Mouse (Mus musculus): ENCODE measurements around the gene Vps36. TPM values are rescaled to one million over a fixed set of nuclear protein-coding genes. Genes with fewer than 3 reads are reported as not detected.
A peak's percentile ranks its signal among the peaks of the same experiment; 100 is the strongest.

The Vps36 gene
- polyA plus RNA-seq, 1 experiment = 7.2 TPM

GRCm38 (mm10) chr8:22258946-22259450 lies 66.4 kb downstream of the Vps36 start:
- peaks cover 10% of the 10 kb centered on the region for H3K36me3 ChIP-seq (replicated peaks; ENCODE audit: low read length)
- H3K9me3 ChIP-seq = peaks cover 15% of the 10 kb centered on the region
- no peaks in the 10 kb centered on the region for H3K27me3 ChIP-seq (replicated peaks)
- peaks cover 16% of the 10 kb centered on the region for H3K4me1 ChIP-seq
- TF ChIP-seq FLI1 (IDR thresholded peaks at IDR 0.05; ENCODE audit: low read length) = no peak
- TF ChIP-seq GATA1 (IDR thresholded peaks at IDR 0.05; ENCODE audit: borderline replicate concordance, low read length) = no peak
- H3K4me3 ChIP-seq (replicated peaks) = no peak overlapping the region

GRCm38 (mm10) chr8:22259531-22259930 lies 66.9 kb downstream of the Vps36 start:
- Histone ChIP-seq H3K9me3 (peaks cover 10% of the 10 kb centered on the region), H3K4me3 (replicated peaks) (no peak overlapping the region), H3K27me3 (replicated peaks) (no peaks in the 10 kb centered on the region), H3K36me3 (replicated peaks; ENCODE audit: low read length) (peaks cover 10% of the 10 kb centered on the region), H3K4me1 (peaks cover 16% of the 10 kb centered on the region)
- no peak for TF ChIP-seq GATA1 (IDR thresholded peaks at IDR 0.05; ENCODE audit: borderline replicate concordance, low read length)
- TF ChIP-seq FLI1 (IDR thresholded peaks at IDR 0.05; ENCODE audit: low read length) = no peak

- Histone ChIP-seq H3K4me1 (peaks cover 16% of the 10 kb centered on the region), H3K36me3 (replicated peaks; ENCODE audit: low read length) (peaks cover 10% of the 10 kb centered on the region)
- TF ChIP-seq FLI1 (IDR thresholded peaks at IDR 0.05; ENCODE audit: low read length) = no peak
- no peak for TF ChIP-seq GATA1 (IDR thresholded peaks at IDR 0.05; ENCODE audit: borderline replicate concordance, low read length)
Observed at GRCm38 (mm10) chr8:22260091-22260722, 67.6 kb downstream of the Vps36 start.

GRCm38 (mm10) chr8:22262267-22262666 lies 69.7 kb downstream of the Vps36 start:
- TF ChIP-seq GATA1 (IDR thresholded peaks at IDR 0.05; ENCODE audit: borderline replicate concordance, low read length) (no peak), FLI1 (IDR thresholded peaks at IDR 0.05; ENCODE audit: low read length) (no peak)
- Histone ChIP-seq H3K4me3 (replicated peaks) (peak overlapping the region; percentile 67), H3K27me3 (replicated peaks) (no peaks in the 10 kb centered on the region), H3K9me3 (peaks cover 7% of the 10 kb centered on the region), H3K4me1 (peaks cover 6% of the 10 kb centered on the region), H3K36me3 (replicated peaks; ENCODE audit: low read length) (peaks cover 10% of the 10 kb centered on the region)

More at GRCm38 (mm10) chr8:22260091-22260722, 67.6 kb downstream of the Vps36 start:
- Histone ChIP-seq H3K4me3 (replicated peaks) (no peak overlapping the region), H3K27me3 (replicated peaks) (no peaks in the 10 kb centered on the region), H3K9me3 (peaks cover 7% of the 10 kb centered on the region)

- Histone ChIP-seq H3K4me3 (replicated peaks) (no peak overlapping the region), H3K9me3 (0 out of 2 replicates have a peak, but pooled peaks cover 3% of the 10 kb centered on the region), H3K36me3 (replicated peaks; ENCODE audit: low read length) (no peaks in the 10 kb centered on the region), H3K27me3 (replicated peaks) (no peaks in the 10 kb centered on the region), H3K4me1 (peaks cover 6% of the 10 kb centered on the region)
- TF ChIP-seq GATA1 (IDR thresholded peaks at IDR 0.05; ENCODE audit: borderline replicate concordance, low read length) (no peak), FLI1 (IDR thresholded peaks at IDR 0.05; ENCODE audit: low read length) (no peak)
Observed at GRCm38 (mm10) chr8:22264292-22264691, 71.7 kb downstream of the Vps36 start.

GRCm38 (mm10) chr8:22264787-22265186 lies 72.2 kb downstream of the Vps36 start:
- no peak overlapping the region for H3K4me3 ChIP-seq (replicated peaks)
- H3K36me3 ChIP-seq (replicated peaks; ENCODE audit: low read length) = no peaks in the 10 kb centered on the region
- H3K4me1 ChIP-seq = peaks cover 6% of the 10 kb centered on the region
- H3K9me3 ChIP-seq = 0 out of 2 replicates have a peak, but pooled peaks cover 3% of the 10 kb centered on the region
- TF ChIP-seq GATA1 (IDR thresholded peaks at IDR 0.05; ENCODE audit: borderline replicate concordance, low read length) (no peak), FLI1 (IDR thresholded peaks at IDR 0.05; ENCODE audit: low read length) (no peak)
- no peaks in the 10 kb centered on the region for H3K27me3 ChIP-seq (replicated peaks)

- H3K9me3 ChIP-seq = 0 out of 2 replicates have a peak, but pooled peaks cover 3% of the 10 kb centered on the region
- TF ChIP-seq GATA1 (IDR thresholded peaks at IDR 0.05; ENCODE audit: borderline replicate concordance, low read length) = no peak
- TF ChIP-seq FLI1 (IDR thresholded peaks at IDR 0.05; ENCODE audit: low read length) = no peak
- H3K4me1 ChIP-seq = peaks cover 3% of the 10 kb centered on the region; the same call in 1 of the 2 replicates
- H3K27me3 ChIP-seq (replicated peaks) = no peaks in the 10 kb centered on the region
- no peak overlapping the region for H3K4me3 ChIP-seq (replicated peaks)
- H3K36me3 ChIP-seq (replicated peaks; ENCODE audit: low read length) = no peaks in the 10 kb centered on the region
Observed at GRCm38 (mm10) chr8:22265194-22265593, 72.6 kb downstream of the Vps36 start.

GRCm38 (mm10) chr8:22266809-22267208 lies 74.2 kb downstream of the Vps36 start:
- Histone ChIP-seq H3K4me3 (replicated peaks) (no peak overlapping the region), H3K9me3 (0 out of 2 replicates have a peak, but pooled peaks cover 3% of the 10 kb centered on the region), H3K4me1 (no peaks in the 10 kb centered on the region; the same call in 1 of the 2 replicates), H3K36me3 (replicated peaks; ENCODE audit: low read length) (no peaks in the 10 kb centered on the region), H3K27me3 (replicated peaks) (no peaks in the 10 kb centered on the region)
- TF ChIP-seq GATA1 (IDR thresholded peaks at IDR 0.05; ENCODE audit: borderline replicate concordance, low read length) (no peak), FLI1 (IDR thresholded peaks at IDR 0.05; ENCODE audit: low read length) (no peak)

Other genes with a start within 250 kb of the Vps36 start
- not detected in 2 replicates for gene Defb13, start 246.0 kb upstream of the Vps36 start, polyA plus RNA-seq (2012; ENCODE audit: insufficient read depth, low replicate concordance)
- gene Fam90a1a, start 234.1 kb upstream of the Vps36 start, polyA plus RNA-seq (2012; ENCODE audit: insufficient read depth, low replicate concordance) = not detected in 2 replicates
- gene Ccdc70, start 223.0 kb upstream of the Vps36 start, polyA plus RNA-seq (2012; ENCODE audit: insufficient read depth, low replicate concordance) = 4.5 TPM in 1 of 2 replicates, not detected in the other
- 0.08 TPM in 1 of 2 replicates, not detected in the other for gene Atp7b, start 132.5 kb upstream of the Vps36 start, polyA plus RNA-seq (2012; ENCODE audit: insufficient read depth, low replicate concordance)
- gene Alg11, start 132.1 kb upstream of the Vps36 start, polyA plus RNA-seq (2012; ENCODE audit: insufficient read depth, low replicate concordance) = 0.22 TPM in 1 of 2 replicates, not detected in the other
- not detected in 2 replicates for gene Nek5, start 67.8 kb upstream of the Vps36 start, polyA plus RNA-seq (2012; ENCODE audit: insufficient read depth, low replicate concordance)
- gene Nek3, start 26.4 kb upstream of the Vps36 start, polyA plus RNA-seq (2012; ENCODE audit: insufficient read depth, low replicate concordance) = 0.62 and 0.86 TPM in 2 replicates
- 2.2 TPM in 1 of 2 replicates, not detected in the other for gene Ckap2, start 7.0 kb upstream of the Vps36 start, polyA plus RNA-seq (2012; ENCODE audit: insufficient read depth, low replicate concordance)
- 2.0 TPM in 1 of 2 replicates, not detected in the other for gene Thsd1, start 34.5 kb downstream of the Vps36 start, polyA plus RNA-seq (2012; ENCODE audit: insufficient read depth, low replicate concordance)
- gene Tpte, start 90.6 kb downstream of the Vps36 start, polyA plus RNA-seq (2012; ENCODE audit: insufficient read depth, low replicate concordance) = not detected in 2 replicates
- gene Slc25a15, start 205.8 kb downstream of the Vps36 start, polyA plus RNA-seq (2012; ENCODE audit: insufficient read depth, low replicate concordance) = 0.67 and 1.3 TPM in 2 replicates
- gene Mrps31, start 218.6 kb downstream of the Vps36 start, polyA plus RNA-seq (2012; ENCODE audit: insufficient read depth, low replicate concordance) = 0.10 and 1.5 TPM in 2 replicates

Data from megakaryocyte, embryonic 14.5 days (primary cell).